Mouse (Mus musculus) cerebellum, postnatal 10 days (tissue): Measurements from ENCODE around the gene Cyp20a1.

Experiments used
- DNase-seq, 2 experiments: peaks; one replicate each; pipeline ENCODE4 v3.0.0; 2021; ENCODE audit warnings: mixed read lengths in 2 of 2

Gene Cyp20a1

GRCm38 (mm10) chr1:60342808-60343629 lies at the start of gene Cyp20a1:
Gene Cyp20a1 (plus strand): TSS chr1:60343323.
- peak; percentile 92 to 96 for DNase-seq

GRCm38 (mm10) chr1:60293921-60294320 lies 49.2 kb upstream of the Cyp20a1 start:
- DNase-seq: no peak

- DNase-seq: no peak
Measured at GRCm38 (mm10) chr1:60343630-60344455, 720 bp downstream of the Cyp20a1 start.

- no peak for DNase-seq
Measured at GRCm38 (mm10) chr1:60344670-60345069, 1.5 kb downstream of the Cyp20a1 start.

- DNase-seq: no peak
Measured at GRCm38 (mm10) chr1:60345712-60346111, 2.6 kb downstream of the Cyp20a1 start.

- DNase-seq: no peak
Measured at GRCm38 (mm10) chr1:60352786-60353185, 9.7 kb downstream of the Cyp20a1 start.

- DNase-seq: no peak
Measured at GRCm38 (mm10) chr1:60361626-60362025, 18.5 kb downstream of the Cyp20a1 start.

GRCm38 (mm10) chr1:60376556-60376955 lies 33.4 kb downstream of the Cyp20a1 start:
- DNase-seq: no peak

- DNase-seq: no peak
Measured at GRCm38 (mm10) chr1:60381910-60382309, 38.8 kb downstream of the Cyp20a1 start.

GRCm38 (mm10) chr1:60404848-60405247 lies 61.7 kb downstream of the Cyp20a1 start:
- DNase-seq: peak; percentile 21 to 29

- no peak for DNase-seq
Measured at GRCm38 (mm10) chr1:60408501-60409167, 65.5 kb downstream of the Cyp20a1 start.

- peak; percentile 99 for DNase-seq
Measured at GRCm38 (mm10) chr1:60409168-60409828, 66.2 kb downstream of the Cyp20a1 start, which contains the start of gene Abi2. Gene Abi2 (plus strand): TSS chr1:60409619.

GRCm38 (mm10) chr1:60409928-60410817 lies 67.0 kb downstream of the Cyp20a1 start:
- DNase-seq: peak; percentile 77 to 80

- no peak for DNase-seq
Measured at GRCm38 (mm10) chr1:60416724-60417123, 73.6 kb downstream of the Cyp20a1 start.

GRCm38 (mm10) chr1:60423882-60424281 lies 80.8 kb downstream of the Cyp20a1 start:
- peak; percentile 26 to 27 for DNase-seq

- no peak for DNase-seq
Measured at GRCm38 (mm10) chr1:60428341-60428740, 85.2 kb downstream of the Cyp20a1 start.

GRCm38 (mm10) chr1:60428932-60429331 lies 85.8 kb downstream of the Cyp20a1 start:
- peak; percentile 70 to 71 for DNase-seq

- no peak for DNase-seq
Measured at GRCm38 (mm10) chr1:60431531-60431930, 88.4 kb downstream of the Cyp20a1 start.

- DNase-seq: peak; percentile 17 to 46
Measured at GRCm38 (mm10) chr1:60432497-60432896, 89.4 kb downstream of the Cyp20a1 start.
